Mouse (Mus musculus): ENCODE data around the gene Rnpepl1. TPM values are rescaled to one million over a fixed set of nuclear protein-coding genes. Genes with fewer than 3 reads are reported as not detected.

Gene Rnpepl1
- 62.7 TPM for polyA plus RNA-seq (2021)

GRCm38 (mm10) chr1:92910239-92910885, at the start of gene Rnpepl1:
Rnpepl1 (plus strand) TSS chr1:92910783.
- H3K27me3 ChIP-seq = no peaks in the 10 kb centered on the region
- no peak for TF ChIP-seq CTCF (IDR thresholded peaks at IDR 0.05)
- in situ Hi-C loops (cut with MboI; ENCODE audit: low pct_unique_long_range_greater_than_20kb) = no loop called here
- ChIA-PET POLR2A (interaction anchor here (1.2 kb wide), 1 partner anchor 64 kb away, joined by 3 read pairs; no protein-coding TSS in a partner anchor), CTCF (interaction anchor here (0.9 to 1.2 kb wide), 2 partner anchors 10 to 31 kb away, joined by 3 to 4 read pairs; no protein-coding TSS in a partner anchor)
- DNase-seq (ENCODE audit: low read depth, low spot score) (no peak), ATAC-seq (peak; percentile 67)

- ChIA-PET CTCF (interaction anchor here (1.6 kb wide), 1 partner anchor 27 kb away, joined by 6 read pairs; no protein-coding TSS in a partner anchor), POLR2A (no interaction called here)
- no peak for TF ChIP-seq CTCF (IDR thresholded peaks at IDR 0.05)
- no peak for ATAC-seq
- H3K27me3 ChIP-seq = no peaks in the 10 kb centered on the region
- DNase-seq (ENCODE audit: low read depth, low spot score) = no peak
- in situ Hi-C loops (cut with MboI; ENCODE audit: low pct_unique_long_range_greater_than_20kb) = no loop called here
Measured at GRCm38 (mm10) chr1:92861503-92861902, 49.1 kb upstream of the Rnpepl1 start.

GRCm38 (mm10) chr1:92863268-92863667, 47.3 kb upstream of the Rnpepl1 start:
- CTCF ChIA-PET = interaction anchor here (1.6 kb wide), 2 partner anchors 11 to 29 kb away, joined by 3 to 6 read pairs; no protein-coding TSS in a partner anchor
- TF ChIP-seq CTCF (IDR thresholded peaks at IDR 0.05) = no peak
- POLR2A ChIA-PET = no interaction called here
- no peaks in the 10 kb centered on the region for H3K27me3 ChIP-seq
- ATAC-seq (no peak), DNase-seq (ENCODE audit: low read depth, low spot score) (no peak)
- in situ Hi-C loops (cut with MboI; ENCODE audit: low pct_unique_long_range_greater_than_20kb) = no loop called here

GRCm38 (mm10) chr1:92866170-92866569, 44.4 kb upstream of the Rnpepl1 start:
- ChIA-PET CTCF (no interaction called here), POLR2A (no interaction called here)
- DNase-seq (ENCODE audit: low read depth, low spot score) (no peak), ATAC-seq (no peak)
- H3K27me3 ChIP-seq = no peaks in the 10 kb centered on the region
- TF ChIP-seq CTCF (IDR thresholded peaks at IDR 0.05) = no peak
- in situ Hi-C loops (cut with MboI; ENCODE audit: low pct_unique_long_range_greater_than_20kb) = no loop called here

- ChIA-PET POLR2A (no interaction called here), CTCF (no interaction called here)
- in situ Hi-C loops (cut with MboI; ENCODE audit: low pct_unique_long_range_greater_than_20kb) = no loop called here
- DNase-seq (ENCODE audit: low read depth, low spot score) = no peak
- H3K27me3 ChIP-seq = no peaks in the 10 kb centered on the region
- ATAC-seq = no peak
- no peak for TF ChIP-seq CTCF (IDR thresholded peaks at IDR 0.05)
Measured at GRCm38 (mm10) chr1:92869985-92870384, 40.6 kb upstream of the Rnpepl1 start.

GRCm38 (mm10) chr1:92872666-92873065, 37.9 kb upstream of the Rnpepl1 start:
- ChIA-PET POLR2A (no interaction called here), CTCF (interaction anchor here (1.2 kb wide), 1 partner anchor 23 kb away, joined by 3 read pairs; no protein-coding TSS in a partner anchor)
- TF ChIP-seq CTCF (IDR thresholded peaks at IDR 0.05) = no peak
- peaks cover 3% of the 10 kb centered on the region for H3K27me3 ChIP-seq
- in situ Hi-C loops (cut with MboI; ENCODE audit: low pct_unique_long_range_greater_than_20kb) = no loop called here
- DNase-seq (ENCODE audit: low read depth, low spot score) (no peak), ATAC-seq (no peak)

GRCm38 (mm10) chr1:92874011-92874410, 36.6 kb upstream of the Rnpepl1 start:
- peaks cover 3% of the 10 kb centered on the region for H3K27me3 ChIP-seq
- TF ChIP-seq CTCF (IDR thresholded peaks at IDR 0.05) = no peak
- in situ Hi-C loops (cut with MboI; ENCODE audit: low pct_unique_long_range_greater_than_20kb) = no loop called here
- ChIA-PET POLR2A (no interaction called here), CTCF (interaction anchor here (0.9 kb wide), 1 partner anchor 34 kb away, joined by 3 read pairs; no protein-coding TSS in a partner anchor)
- no peak for ATAC-seq
- peak; percentile 19 for DNase-seq (ENCODE audit: low read depth, low spot score)

GRCm38 (mm10) chr1:92875360-92876111, 35.0 kb upstream of the Rnpepl1 start:
- ChIA-PET CTCF (no interaction called here), POLR2A (no interaction called here)
- TF ChIP-seq CTCF (IDR thresholded peaks at IDR 0.05) = no peak
- DNase-seq (ENCODE audit: low read depth, low spot score) (no peak), ATAC-seq (no peak)
- in situ Hi-C loops (cut with MboI; ENCODE audit: low pct_unique_long_range_greater_than_20kb) = loop anchor here (25.0 kb wide), 1 partner anchor 363 kb away; the partner anchor contains the start of gene Olfr1414
- H3K27me3 ChIP-seq = peaks cover 3% of the 10 kb centered on the region

- POLR2A ChIA-PET = no interaction called here
- ATAC-seq = no peak
Measured at GRCm38 (mm10) chr1:92877431-92877978, 33.1 kb upstream of the Rnpepl1 start.

GRCm38 (mm10) chr1:92878066-92878741, 32.4 kb upstream of the Rnpepl1 start:
- in situ Hi-C loops (cut with MboI; ENCODE audit: low pct_unique_long_range_greater_than_20kb) = loop anchor here (25.0 kb wide), 1 partner anchor 366 kb away; the partner anchor contains the start of gene Olfr1414
- ATAC-seq (no peak), DNase-seq (ENCODE audit: low read depth, low spot score) (no peak)
- no peak for TF ChIP-seq CTCF (IDR thresholded peaks at IDR 0.05)
- CTCF ChIA-PET = no interaction called here
- POLR2A ChIA-PET = no interaction called here
- peaks cover 3% of the 10 kb centered on the region for H3K27me3 ChIP-seq

More at GRCm38 (mm10) chr1:92877431-92877978, 33.1 kb upstream of the Rnpepl1 start:
- in situ Hi-C loops (cut with MboI; ENCODE audit: low pct_unique_long_range_greater_than_20kb) = loop anchor here (25.0 kb wide), 1 partner anchor 365 kb away; the partner anchor contains the start of gene Olfr1414
- H3K27me3 ChIP-seq = peaks cover 3% of the 10 kb centered on the region
- no peak for DNase-seq (ENCODE audit: low read depth, low spot score)
- no peak for TF ChIP-seq CTCF (IDR thresholded peaks at IDR 0.05)
- CTCF ChIA-PET = no interaction called here
